Mouse (Mus musculus): Measurements from ENCODE around the gene Gm4187.
"Not testable (repeated sequence)": the region's sequence is repeated elsewhere in the genome, so short reads cannot be mapped to it uniquely, and the experiment has no call there.

Gene Gm4187

GRCm38 (mm10) chr7:22329617-22330016 is at the start of gene Gm4187:
TSS of gene Gm4187 (minus strand) at chr7:22329717.
- DNase-seq, result not testable (repeated sequence)

GRCm38 (mm10) chr7:22370939-22371338 is 41.4 kb upstream of the Gm4187 start, which contains the start of gene Gm8660:
TSS of gene Gm8660 (minus strand) at chr7:22371039.
- not testable (repeated sequence) for DNase-seq
